Mouse (Mus musculus) gastrocnemius, postnatal 4 days (tissue): ENCODE measurements around the gene Scg2. TPM values are rescaled to one million over a fixed set of nuclear protein-coding genes. Genes with fewer than 3 reads are reported as not detected.

Experiments used
- total RNA-seq, 2 experiments: library from RNA; stranded (reverse); gene quantifications; 2 replicates each; pipeline ENCODE4 v1.2.3; 2021

Scg2 gene
- total RNA-seq, 2 experiments from 2014 or later: 0.20 TPM; not detected in 1

Other genes with a start within 250 kb of the Scg2 start
- under 1 TPM; 0.26 to 0.27 TPM for gene Ap1s3, start 231.9 kb upstream of the Scg2 start, total RNA-seq